Mouse (Mus musculus): ENCODE measurements around the gene Lrrc23. TPM values are rescaled to one million over a fixed set of nuclear protein-coding genes. Genes with fewer than 3 reads are reported as not detected.

Lrrc23 gene
- polyA plus RNA-seq, 1 experiment: 4.9 TPM

- Histone ChIP-seq H3K27me3 (ENCODE audit: control insufficient read depth, insufficient read depth, low read length) (no peaks in the 10 kb centered on the region), H3K4me1 (ENCODE audit: control insufficient read depth, insufficient read depth, low read length) (peaks cover 21% of the 10 kb centered on the region), H3K4me3 (replicated peaks; ENCODE audit: insufficient read depth, low read depth, low read length) (peak overlapping the region; percentile 90), H3K27ac (ENCODE audit: insufficient read depth, low read length) (peak overlapping the region; percentile 98)
- 10% methylated on average over 7 of the region's 7 CpGs for WGBS
- DNase-seq: peak in 1 of 2 experiments; percentile 65
- no peak; the same call in 1 of the 2 replicates for TF ChIP-seq POLR2A (IDR thresholded peaks at IDR 0.05; ENCODE audit: borderline replicate concordance, insufficient read depth, low read length)
- TF ChIP-seq CTCF (IDR thresholded peaks at IDR 0.05; ENCODE audit: borderline replicate concordance, insufficient read depth, low read depth, low read length): no peak
These were observed 9.5 kb downstream of the Lrrc23 start for GRCm38 (mm10) chr6:124770013-124770412.

- H3K4me1 ChIP-seq (ENCODE audit: control insufficient read depth, insufficient read depth, low read length): peaks cover 21% of the 10 kb centered on the region
- WGBS: 2% methylated on average over 54 of the region's 54 CpGs
- peak; percentile 69 for TF ChIP-seq POLR2A (IDR thresholded peaks at IDR 0.05; ENCODE audit: borderline replicate concordance, insufficient read depth, low read length)
- TF ChIP-seq CTCF (IDR thresholded peaks at IDR 0.05; ENCODE audit: borderline replicate concordance, insufficient read depth, low read depth, low read length): no peak
These were observed 10.3 kb downstream of the Lrrc23 start, which contains the start of gene Eno2 for GRCm38 (mm10) chr6:124769101-124769765. Gene Eno2, minus strand, starts transcription at chr6:124769673.

GRCm38 (mm10) chr6:124768704-124769044 is 10.9 kb downstream of the Lrrc23 start:
- H3K27ac ChIP-seq (ENCODE audit: insufficient read depth, low read length): peak overlapping the region; percentile 99
- no peaks in the 10 kb centered on the region for H3K27me3 ChIP-seq (ENCODE audit: control insufficient read depth, insufficient read depth, low read length)
- WGBS: 4% methylated on average over 9 of the region's 9 CpGs
- H3K4me1 ChIP-seq (ENCODE audit: control insufficient read depth, insufficient read depth, low read length): peaks cover 24% of the 10 kb centered on the region
- TF ChIP-seq CTCF (IDR thresholded peaks at IDR 0.05; ENCODE audit: borderline replicate concordance, insufficient read depth, low read depth, low read length) (no peak), POLR2A (IDR thresholded peaks at IDR 0.05; ENCODE audit: borderline replicate concordance, insufficient read depth, low read length) (no peak)
- H3K4me3 ChIP-seq (replicated peaks; ENCODE audit: insufficient read depth, low read depth, low read length): peak overlapping the region; percentile 90
- no peak for DNase-seq

More at GRCm38 (mm10) chr6:124769101-124769765, 10.3 kb downstream of the Lrrc23 start, which contains the start of gene Eno2:
- Histone ChIP-seq H3K27ac (ENCODE audit: insufficient read depth, low read length) (peak within 1 kb of the TSS; percentile 99), H3K4me3 (replicated peaks; ENCODE audit: insufficient read depth, low read depth, low read length) (peak within 1 kb of the TSS; percentile 90), H3K27me3 (ENCODE audit: control insufficient read depth, insufficient read depth, low read length) (no peaks in the 10 kb centered on the region)
- peak; percentile 88 to 89 for DNase-seq

GRCm38 (mm10) chr6:124767920-124768703 is 11.4 kb downstream of the Lrrc23 start:
- Histone ChIP-seq H3K27ac (ENCODE audit: insufficient read depth, low read length) (peak overlapping the region; percentile 99), H3K4me1 (ENCODE audit: control insufficient read depth, insufficient read depth, low read length) (peaks cover 27% of the 10 kb centered on the region), H3K27me3 (ENCODE audit: control insufficient read depth, insufficient read depth, low read length) (no peaks in the 10 kb centered on the region), H3K4me3 (replicated peaks; ENCODE audit: insufficient read depth, low read depth, low read length) (peak overlapping the region; percentile 90)
- TF ChIP-seq POLR2A (IDR thresholded peaks at IDR 0.05; ENCODE audit: borderline replicate concordance, insufficient read depth, low read length): 0 out of 2 replicates have a peak, but pooled peaks have one; percentile 14
- no peak for TF ChIP-seq CTCF (IDR thresholded peaks at IDR 0.05; ENCODE audit: borderline replicate concordance, insufficient read depth, low read depth, low read length)
- DNase-seq: peak; percentile 76 to 77
- WGBS: 6% methylated on average over 19 of the region's 19 CpGs

- peak overlapping the region; percentile 90 for H3K4me3 ChIP-seq (replicated peaks; ENCODE audit: insufficient read depth, low read depth, low read length)
- H3K27ac ChIP-seq (ENCODE audit: insufficient read depth, low read length): peak overlapping the region; percentile 99
These were observed 12.0 kb downstream of the Lrrc23 start for GRCm38 (mm10) chr6:124767536-124767919.

GRCm38 (mm10) chr6:124765951-124766350 is 13.6 kb downstream of the Lrrc23 start:
- no peak for DNase-seq
- Histone ChIP-seq H3K4me1 (ENCODE audit: control insufficient read depth, insufficient read depth, low read length) (peaks cover 27% of the 10 kb centered on the region), H3K4me3 (replicated peaks; ENCODE audit: insufficient read depth, low read depth, low read length) (no peak overlapping the region), H3K27ac (ENCODE audit: insufficient read depth, low read length) (no peak overlapping the region), H3K27me3 (ENCODE audit: control insufficient read depth, insufficient read depth, low read length) (no peaks in the 10 kb centered on the region)
- WGBS: 67% methylated on average over 7 of the region's 7 CpGs
- TF ChIP-seq POLR2A (IDR thresholded peaks at IDR 0.05; ENCODE audit: borderline replicate concordance, insufficient read depth, low read length): no peak
- no peak for TF ChIP-seq CTCF (IDR thresholded peaks at IDR 0.05; ENCODE audit: borderline replicate concordance, insufficient read depth, low read depth, low read length)

More at GRCm38 (mm10) chr6:124767536-124767919, 12.0 kb downstream of the Lrrc23 start:
- WGBS: 6% methylated on average over 4 of the region's 4 CpGs
- Histone ChIP-seq H3K27me3 (ENCODE audit: control insufficient read depth, insufficient read depth, low read length) (no peaks in the 10 kb centered on the region), H3K4me1 (ENCODE audit: control insufficient read depth, insufficient read depth, low read length) (peaks cover 27% of the 10 kb centered on the region)
- no peak for DNase-seq
- no peak for TF ChIP-seq CTCF (IDR thresholded peaks at IDR 0.05; ENCODE audit: borderline replicate concordance, insufficient read depth, low read depth, low read length)
- no peak for TF ChIP-seq POLR2A (IDR thresholded peaks at IDR 0.05; ENCODE audit: borderline replicate concordance, insufficient read depth, low read length)

- Histone ChIP-seq H3K27ac (ENCODE audit: insufficient read depth, low read length) (peak overlapping the region; percentile 31; the same call in 1 of the 2 replicates), H3K4me1 (ENCODE audit: control insufficient read depth, insufficient read depth, low read length) (peaks cover 12% of the 10 kb centered on the region), H3K27me3 (ENCODE audit: control insufficient read depth, insufficient read depth, low read length) (no peaks in the 10 kb centered on the region), H3K4me3 (replicated peaks; ENCODE audit: insufficient read depth, low read depth, low read length) (peak overlapping the region; percentile 0)
- DNase-seq: peak; percentile 85 to 86
- WGBS: 3% methylated on average over 5 of the region's 5 CpGs
- TF ChIP-seq POLR2A (IDR thresholded peaks at IDR 0.05; ENCODE audit: borderline replicate concordance, insufficient read depth, low read length) (peak; percentile 40; the same call in 1 of the 2 replicates), CTCF (IDR thresholded peaks at IDR 0.05; ENCODE audit: borderline replicate concordance, insufficient read depth, low read depth, low read length) (peak; percentile 92)
These were observed 20.3 kb downstream of the Lrrc23 start for GRCm38 (mm10) chr6:124759259-124759658.

Data from cerebellum, adult 2 months (tissue).